Mouse (Mus musculus): ENCODE data around the gene Phf14. TPM values are rescaled to one million over a fixed set of nuclear protein-coding genes. Genes with fewer than 3 reads are reported as not detected.

Gene Phf14
- polyA plus RNA-seq, 1 experiment from 2014 or later, result 52.9 TPM

DNA sequence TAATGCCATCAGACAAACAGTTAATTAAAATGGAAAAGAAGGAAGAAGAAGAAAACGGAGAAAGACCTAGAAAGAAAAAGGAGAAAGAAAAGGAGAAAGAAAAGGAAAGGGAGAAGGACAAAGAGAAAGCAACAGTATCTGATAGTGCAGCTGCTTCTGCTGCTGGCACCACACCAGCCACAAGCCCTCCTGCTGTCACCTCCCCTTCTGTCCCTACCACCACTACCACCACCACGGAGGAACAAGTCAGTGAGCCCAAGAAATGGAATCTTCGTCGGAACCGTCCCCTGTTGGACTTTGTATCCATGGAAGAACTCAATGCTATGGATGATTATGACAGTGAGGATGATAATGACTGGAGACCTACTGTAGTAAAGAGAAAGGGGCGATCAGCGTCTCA, 25.8 kb downstream of the Phf14 start:
- Histone ChIP-seq H3K27ac (ENCODE audit: low read length) (no peak overlapping the region), H3K36me3 (ENCODE audit: control insufficient read depth, insufficient read depth, low read length) (peaks cover 2% of the 10 kb centered on the region; the same call in 1 of the 2 replicates), H3K4me2 (ENCODE audit: low read depth, low read length) (no peak overlapping the region), H3K4me3 (replicated peaks; ENCODE audit: low read length) (no peak overlapping the region), H3K27me3 (ENCODE audit: control insufficient read depth, insufficient read depth, low read length) (no peaks in the 10 kb centered on the region), H3K4me1 (ENCODE audit: control insufficient read depth, insufficient read depth, low read length) (no peaks in the 10 kb centered on the region), H3K9ac (ENCODE audit: low read length) (no peak overlapping the region), H3K9me3 (replicated peaks; ENCODE audit: control insufficient read depth, low read length) (no peaks in the 10 kb centered on the region)
- ATAC-seq (ENCODE audit: insufficient read depth, low FRiP score), result no peak
- WGBS, result 95% methylated on average over 7 of the region's 7 CpGs

- no peak overlapping the region for H3K27ac ChIP-seq (ENCODE audit: low read length)
- ATAC-seq (ENCODE audit: insufficient read depth, low FRiP score), result no peak
- no peak overlapping the region for H3K9ac ChIP-seq (ENCODE audit: low read length)
- H3K4me3 ChIP-seq (replicated peaks; ENCODE audit: low read length), result no peak overlapping the region
- H3K9me3 ChIP-seq (replicated peaks; ENCODE audit: control insufficient read depth, low read length), result no peaks in the 10 kb centered on the region
- H3K36me3 ChIP-seq (ENCODE audit: control insufficient read depth, insufficient read depth, low read length), result peaks cover 6% of the 10 kb centered on the region; the same call in 1 of the 2 replicates
- no peaks in the 10 kb centered on the region for H3K27me3 ChIP-seq (ENCODE audit: control insufficient read depth, insufficient read depth, low read length)
- no peaks in the 10 kb centered on the region for H3K4me1 ChIP-seq (ENCODE audit: control insufficient read depth, insufficient read depth, low read length)
- no peak overlapping the region for H3K4me2 ChIP-seq (ENCODE audit: low read depth, low read length)
Measured at GRCm38 (mm10) chr6:11940895-11941294, 33.3 kb downstream of the Phf14 start.

- Histone ChIP-seq H3K27me3 (ENCODE audit: control insufficient read depth, insufficient read depth, low read length) (no peaks in the 10 kb centered on the region), H3K4me2 (ENCODE audit: low read depth, low read length) (no peak overlapping the region), H3K27ac (ENCODE audit: low read length) (no peak overlapping the region), H3K4me1 (ENCODE audit: control insufficient read depth, insufficient read depth, low read length) (no peaks in the 10 kb centered on the region), H3K4me3 (replicated peaks; ENCODE audit: low read length) (no peak overlapping the region), H3K36me3 (ENCODE audit: control insufficient read depth, insufficient read depth, low read length) (peaks cover 6% of the 10 kb centered on the region; the same call in 1 of the 2 replicates), H3K9ac (ENCODE audit: low read length) (no peak overlapping the region), H3K9me3 (replicated peaks; ENCODE audit: control insufficient read depth, low read length) (no peaks in the 10 kb centered on the region)
- ATAC-seq (ENCODE audit: insufficient read depth, low FRiP score), result no peak
- 91% methylated on average over 4 of the region's 4 CpGs for WGBS
Measured at GRCm38 (mm10) chr6:11942089-11942488, 34.5 kb downstream of the Phf14 start.

GRCm38 (mm10) chr6:11948100-11948499, 40.5 kb downstream of the Phf14 start:
- no peak overlapping the region for H3K4me2 ChIP-seq (ENCODE audit: low read depth, low read length)
- H3K27ac ChIP-seq (ENCODE audit: low read length), result no peak overlapping the region
- H3K27me3 ChIP-seq (ENCODE audit: control insufficient read depth, insufficient read depth, low read length), result no peaks in the 10 kb centered on the region
- H3K9ac ChIP-seq (ENCODE audit: low read length), result no peak overlapping the region
- H3K9me3 ChIP-seq (replicated peaks; ENCODE audit: control insufficient read depth, low read length), result no peaks in the 10 kb centered on the region
- ATAC-seq (ENCODE audit: insufficient read depth, low FRiP score), result no peak
- peaks cover 4% of the 10 kb centered on the region; the same call in 1 of the 2 replicates for H3K36me3 ChIP-seq (ENCODE audit: control insufficient read depth, insufficient read depth, low read length)
- no peaks in the 10 kb centered on the region for H3K4me1 ChIP-seq (ENCODE audit: control insufficient read depth, insufficient read depth, low read length)
- WGBS, result 88% methylated on average over 1 of the region's 1 CpGs
- no peak overlapping the region for H3K4me3 ChIP-seq (replicated peaks; ENCODE audit: low read length)

DNA sequence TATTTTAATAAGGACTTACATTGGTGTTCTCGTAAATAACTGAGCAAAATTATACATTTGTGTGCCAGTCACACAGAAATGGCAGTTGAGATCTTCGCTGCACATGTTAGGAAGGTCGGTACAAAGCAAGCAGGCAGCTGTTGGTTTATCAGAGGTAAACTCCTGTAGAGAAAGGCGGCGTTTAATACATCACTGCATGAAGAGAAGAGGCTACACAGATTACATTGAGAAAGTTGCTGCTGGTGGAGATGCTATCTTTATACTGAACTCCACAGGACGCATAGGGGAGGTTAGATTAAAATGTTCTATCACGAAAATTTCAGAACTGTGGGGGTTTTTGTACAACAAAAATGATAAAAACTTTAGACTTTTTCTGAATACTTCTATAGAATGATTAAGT, 52.6 kb downstream of the Phf14 start:
- no peaks in the 10 kb centered on the region for H3K4me1 ChIP-seq (ENCODE audit: control insufficient read depth, insufficient read depth, low read length)
- no peak overlapping the region for H3K4me3 ChIP-seq (replicated peaks; ENCODE audit: low read length)
- H3K4me2 ChIP-seq (ENCODE audit: low read depth, low read length), result no peak overlapping the region
- no peaks in the 10 kb centered on the region for H3K9me3 ChIP-seq (replicated peaks; ENCODE audit: control insufficient read depth, low read length)
- H3K9ac ChIP-seq (ENCODE audit: low read length), result no peak overlapping the region
- no peak for ATAC-seq (ENCODE audit: insufficient read depth, low FRiP score)
- WGBS, result 80% methylated on average over 7 of the region's 7 CpGs
- H3K27me3 ChIP-seq (ENCODE audit: control insufficient read depth, insufficient read depth, low read length), result no peaks in the 10 kb centered on the region
- H3K27ac ChIP-seq (ENCODE audit: low read length), result no peak overlapping the region
- 0 out of 2 replicates have a peak, but pooled peaks cover 5% of the 10 kb centered on the region for H3K36me3 ChIP-seq (ENCODE audit: control insufficient read depth, insufficient read depth, low read length)

- H3K9ac ChIP-seq (ENCODE audit: low read length), result no peak overlapping the region
- H3K27ac ChIP-seq (ENCODE audit: low read length), result no peak overlapping the region
- H3K4me1 ChIP-seq (ENCODE audit: control insufficient read depth, insufficient read depth, low read length), result no peaks in the 10 kb centered on the region
- no peak overlapping the region for H3K4me2 ChIP-seq (ENCODE audit: low read depth, low read length)
- 95% methylated on average over 1 of the region's 1 CpGs for WGBS
- peaks cover 11% of the 10 kb centered on the region; the same call in 1 of the 2 replicates for H3K36me3 ChIP-seq (ENCODE audit: control insufficient read depth, insufficient read depth, low read length)
- no peaks in the 10 kb centered on the region for H3K9me3 ChIP-seq (replicated peaks; ENCODE audit: control insufficient read depth, low read length)
- H3K27me3 ChIP-seq (ENCODE audit: control insufficient read depth, insufficient read depth, low read length), result no peaks in the 10 kb centered on the region
- no peak overlapping the region for H3K4me3 ChIP-seq (replicated peaks; ENCODE audit: low read length)
- no peak for ATAC-seq (ENCODE audit: insufficient read depth, low FRiP score)
Measured at GRCm38 (mm10) chr6:11993782-11994181, 86.2 kb downstream of the Phf14 start.

GRCm38 (mm10) chr6:11998576-11998975, 91.0 kb downstream of the Phf14 start:
- Histone ChIP-seq H3K9me3 (replicated peaks; ENCODE audit: control insufficient read depth, low read length) (no peaks in the 10 kb centered on the region), H3K4me3 (replicated peaks; ENCODE audit: low read length) (no peak overlapping the region), H3K27me3 (ENCODE audit: control insufficient read depth, insufficient read depth, low read length) (no peaks in the 10 kb centered on the region), H3K36me3 (ENCODE audit: control insufficient read depth, insufficient read depth, low read length) (peaks cover 11% of the 10 kb centered on the region; the same call in 1 of the 2 replicates), H3K27ac (ENCODE audit: low read length) (0 out of 2 replicates have a peak overlapping the region, but pooled peaks have one; percentile 19), H3K4me2 (ENCODE audit: low read depth, low read length) (no peak overlapping the region), H3K4me1 (ENCODE audit: control insufficient read depth, insufficient read depth, low read length) (no peaks in the 10 kb centered on the region), H3K9ac (ENCODE audit: low read length) (no peak overlapping the region)
- ATAC-seq (ENCODE audit: insufficient read depth, low FRiP score), result no peak
- 60% methylated on average over 4 of the region's 4 CpGs for WGBS

DNA sequence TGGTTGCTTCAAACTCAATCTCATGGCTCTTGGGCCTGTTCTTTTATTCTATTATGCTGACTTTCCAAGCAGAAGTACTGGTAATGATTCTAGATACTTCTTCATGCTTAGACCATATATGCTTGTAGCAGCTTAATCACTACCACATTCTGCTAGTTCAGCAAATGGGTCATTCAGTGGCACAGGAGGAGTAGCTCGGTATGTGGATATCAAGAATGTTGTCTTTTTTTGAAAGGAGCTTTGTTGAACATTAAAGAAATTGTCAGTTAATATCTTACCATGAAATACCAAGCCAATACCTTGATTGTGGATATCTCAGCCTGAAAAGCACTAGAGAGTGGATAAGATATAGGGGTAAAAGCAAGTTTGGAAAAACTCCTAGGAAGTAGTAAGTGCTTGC, 91.9 kb downstream of the Phf14 start:
- no peaks in the 10 kb centered on the region for H3K9me3 ChIP-seq (replicated peaks; ENCODE audit: control insufficient read depth, low read length)
- H3K4me3 ChIP-seq (replicated peaks; ENCODE audit: low read length), result no peak overlapping the region
- H3K4me1 ChIP-seq (ENCODE audit: control insufficient read depth, insufficient read depth, low read length), result no peaks in the 10 kb centered on the region
- H3K36me3 ChIP-seq (ENCODE audit: control insufficient read depth, insufficient read depth, low read length), result peaks cover 11% of the 10 kb centered on the region; the same call in 1 of the 2 replicates
- ATAC-seq (ENCODE audit: insufficient read depth, low FRiP score), result no peak
- WGBS, result 91% methylated on average over 1 of the region's 1 CpGs
- H3K27me3 ChIP-seq (ENCODE audit: control insufficient read depth, insufficient read depth, low read length), result no peaks in the 10 kb centered on the region
- H3K9ac ChIP-seq (ENCODE audit: low read length), result no peak overlapping the region
- H3K4me2 ChIP-seq (ENCODE audit: low read depth, low read length), result no peak overlapping the region
- no peak overlapping the region for H3K27ac ChIP-seq (ENCODE audit: low read length)

GRCm38 (mm10) chr6:12005455-12005854, 97.8 kb downstream of the Phf14 start:
- 82% methylated on average over 4 of the region's 4 CpGs for WGBS
- Histone ChIP-seq H3K4me1 (ENCODE audit: control insufficient read depth, insufficient read depth, low read length) (no peaks in the 10 kb centered on the region), H3K27me3 (ENCODE audit: control insufficient read depth, insufficient read depth, low read length) (no peaks in the 10 kb centered on the region), H3K9ac (ENCODE audit: low read length) (no peak overlapping the region), H3K4me2 (ENCODE audit: low read depth, low read length) (no peak overlapping the region), H3K9me3 (replicated peaks; ENCODE audit: control insufficient read depth, low read length) (no peaks in the 10 kb centered on the region), H3K4me3 (replicated peaks; ENCODE audit: low read length) (no peak overlapping the region), H3K27ac (ENCODE audit: low read length) (no peak overlapping the region), H3K36me3 (ENCODE audit: control insufficient read depth, insufficient read depth, low read length) (no peaks in the 10 kb centered on the region)
- no peak for ATAC-seq (ENCODE audit: insufficient read depth, low FRiP score)

DNA sequence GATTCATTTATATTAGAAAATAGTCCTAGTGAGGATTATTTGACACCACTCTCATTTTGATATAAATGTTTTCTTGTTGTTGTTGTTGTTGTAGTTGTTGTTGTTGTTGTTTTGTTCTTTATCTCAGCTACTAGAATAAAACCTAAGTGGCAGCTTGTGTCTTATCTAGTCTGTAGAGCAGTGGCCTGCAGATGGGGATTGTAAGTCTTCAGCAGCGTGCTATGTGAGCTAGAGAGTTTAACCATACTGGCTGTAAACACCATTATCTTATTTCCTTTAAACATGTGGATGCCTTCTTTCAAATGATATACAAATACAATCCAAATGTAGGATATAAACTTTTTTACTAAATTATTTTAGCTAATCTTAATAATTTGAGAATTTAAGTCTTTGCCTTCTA, 98.4 kb downstream of the Phf14 start:
- Histone ChIP-seq H3K4me3 (replicated peaks; ENCODE audit: low read length) (no peak overlapping the region), H3K9ac (ENCODE audit: low read length) (no peak overlapping the region), H3K9me3 (replicated peaks; ENCODE audit: control insufficient read depth, low read length) (no peaks in the 10 kb centered on the region), H3K4me2 (ENCODE audit: low read depth, low read length) (no peak overlapping the region), H3K27me3 (ENCODE audit: control insufficient read depth, insufficient read depth, low read length) (no peaks in the 10 kb centered on the region), H3K36me3 (ENCODE audit: control insufficient read depth, insufficient read depth, low read length) (no peaks in the 10 kb centered on the region), H3K27ac (ENCODE audit: low read length) (no peak overlapping the region), H3K4me1 (ENCODE audit: control insufficient read depth, insufficient read depth, low read length) (no peaks in the 10 kb centered on the region)
- no peak for ATAC-seq (ENCODE audit: insufficient read depth, low FRiP score)
- 84% methylated on average over 1 of the region's 1 CpGs for WGBS

All from stomach, embryonic 16.5 days (tissue).